Mouse (Mus musculus): ENCODE data around the gene Rnh1.

- TF ChIP-seq CTCF (conservative IDR thresholded peaks at IDR 0.05 in 1 of 2, IDR thresholded peaks at IDR 0.05 in 1 of 2; ENCODE audit: low read depth in 2 of 2, low read length in 2 of 2) (no peak), TCF12 (IDR thresholded peaks at IDR 0.05; ENCODE audit: low read depth, low read length) (no peak), MAFK (IDR thresholded peaks at IDR 0.05; ENCODE audit: insufficient replicate concordance, low read length) (no peak), POLR2AphosphoS2 (IDR thresholded peaks at IDR 0.05; ENCODE audit: low read depth, low read length) (no peak), E2F4 (IDR thresholded peaks at IDR 0.05; ENCODE audit: insufficient replicate concordance, low read depth, low read length) (no peak), POLR2A (IDR thresholded peaks at IDR 0.05; ENCODE audit: low read depth, low read length) (no peak), MYC (IDR thresholded peaks at IDR 0.05; ENCODE audit: low read depth, low read length) (no peak), JUN (IDR thresholded peaks at IDR 0.05; ENCODE audit: insufficient read depth, low read depth, low read length) (no peak), ELF1 (IDR thresholded peaks at IDR 0.05; ENCODE audit: low read depth, low read length) (no peak), ZKSCAN1 (IDR thresholded peaks at IDR 0.05; ENCODE audit: borderline replicate concordance, low read depth, low read length) (no peak), CHD2 (IDR thresholded peaks at IDR 0.05; ENCODE audit: low read length) (no peak), KAT2A (IDR thresholded peaks at IDR 0.05; ENCODE audit: insufficient replicate concordance, low read length) (no peak)
Observed at GRCm38 (mm10) chr7:141143861-141144260, 28.8 kb downstream of the Rnh1 start.

Data from CH12.LX (cell line).